Mouse (Mus musculus): ENCODE results near the gene Fam241a. TPM values are rescaled to one million over a fixed set of nuclear protein-coding genes. Genes with fewer than 3 reads are reported as not detected.
A peak's percentile ranks its signal among the peaks of the same experiment; 100 is the strongest.

Fam241a gene
- polyA plus RNA-seq, 1 experiment from 2014 or later = 42.2 TPM

- H3K27ac ChIP-seq (ENCODE audit: low read depth, low read length) = peak overlapping the region; percentile 70
- no peaks in the 10 kb centered on the region for H3K27me3 ChIP-seq (replicated peaks; ENCODE audit: control insufficient read depth, insufficient read depth, low read length)
- no peaks in the 10 kb centered on the region for H3K36me3 ChIP-seq (ENCODE audit: control insufficient read depth, insufficient read depth, low read length)
- no peaks in the 10 kb centered on the region for H3K9me3 ChIP-seq (ENCODE audit: control insufficient read depth, low read length)
- no peak overlapping the region for H3K9ac ChIP-seq (ENCODE audit: low read depth, low read length)
- H3K4me2 ChIP-seq = peak overlapping the region; percentile 23
- H3K4me1 ChIP-seq (replicated peaks; ENCODE audit: control insufficient read depth, insufficient read depth, low read length) = peaks cover 29% of the 10 kb centered on the region
- no peak for ATAC-seq (replicated peaks; ENCODE audit: low FRiP score)
- no peak for DNase-seq (ENCODE audit: low spot score)
- H3K4me3 ChIP-seq (ENCODE audit: low read depth, low read length) = no peak overlapping the region
These were observed 6.1 kb downstream of the Fam241a start for GRCm38 (mm10) chr3:127890008-127890407.

- Histone ChIP-seq H3K4me1 (replicated peaks; ENCODE audit: control insufficient read depth, insufficient read depth, low read length) (peaks cover 29% of the 10 kb centered on the region), H3K27ac (ENCODE audit: low read depth, low read length) (no peak overlapping the region), H3K9ac (ENCODE audit: low read depth, low read length) (no peak overlapping the region), H3K9me3 (ENCODE audit: control insufficient read depth, low read length) (no peaks in the 10 kb centered on the region), H3K4me2 (peak overlapping the region; percentile 49), H3K27me3 (replicated peaks; ENCODE audit: control insufficient read depth, insufficient read depth, low read length) (no peaks in the 10 kb centered on the region), H3K36me3 (ENCODE audit: control insufficient read depth, insufficient read depth, low read length) (no peaks in the 10 kb centered on the region), H3K4me3 (ENCODE audit: low read depth, low read length) (no peak overlapping the region)
- WGBS = 19% methylated on average over 3 of the region's 3 CpGs
- DNase-seq (ENCODE audit: low spot score) (no peak), ATAC-seq (replicated peaks; ENCODE audit: low FRiP score) (peak; percentile 91)
These were observed 6.6 kb downstream of the Fam241a start for GRCm38 (mm10) chr3:127889570-127889969.

DNA sequence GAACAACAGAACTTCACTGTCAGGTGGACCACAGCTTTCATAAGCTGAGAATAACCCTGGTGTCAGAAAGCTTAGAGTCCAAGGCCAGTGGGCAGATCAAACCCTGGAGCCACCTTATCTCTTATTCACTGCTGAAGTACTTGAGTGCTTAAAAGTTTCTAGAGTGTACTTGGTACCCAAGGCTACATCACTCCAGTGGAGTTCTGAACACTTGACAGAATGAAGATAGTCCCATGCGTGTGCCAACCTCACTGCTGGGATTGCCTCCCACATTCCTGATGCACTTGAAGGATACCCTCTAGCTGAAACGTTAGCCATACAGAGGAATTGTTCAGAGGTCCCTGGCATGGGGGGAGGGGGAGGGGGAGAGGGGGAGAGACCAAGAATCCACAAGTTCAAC lies 14.4 kb downstream of the Fam241a start:
- Histone ChIP-seq H3K4me1 (replicated peaks; ENCODE audit: control insufficient read depth, insufficient read depth, low read length) (peaks cover 5% of the 10 kb centered on the region), H3K9me3 (ENCODE audit: control insufficient read depth, low read length) (no peaks in the 10 kb centered on the region), H3K4me3 (ENCODE audit: low read depth, low read length) (no peak overlapping the region), H3K27ac (ENCODE audit: low read depth, low read length) (no peak overlapping the region), H3K27me3 (replicated peaks; ENCODE audit: control insufficient read depth, insufficient read depth, low read length) (no peaks in the 10 kb centered on the region), H3K9ac (ENCODE audit: low read depth, low read length) (no peak overlapping the region), H3K36me3 (ENCODE audit: control insufficient read depth, insufficient read depth, low read length) (no peaks in the 10 kb centered on the region), H3K4me2 (no peak overlapping the region)
- ATAC-seq (replicated peaks; ENCODE audit: low FRiP score) (no peak), DNase-seq (ENCODE audit: low spot score) (no peak)
- WGBS = 61% methylated on average over 2 of the region's 2 CpGs

- H3K27ac ChIP-seq (ENCODE audit: low read depth, low read length) = no peak overlapping the region
- H3K4me3 ChIP-seq (ENCODE audit: low read depth, low read length) = no peak overlapping the region
- 82% methylated on average over 3 of the region's 3 CpGs for WGBS
- no peaks in the 10 kb centered on the region for H3K27me3 ChIP-seq (replicated peaks; ENCODE audit: control insufficient read depth, insufficient read depth, low read length)
- peak; percentile 55; the same call in 1 of the 2 replicates for ATAC-seq (replicated peaks; ENCODE audit: low FRiP score)
- H3K4me1 ChIP-seq (replicated peaks; ENCODE audit: control insufficient read depth, insufficient read depth, low read length) = peaks cover 5% of the 10 kb centered on the region
- DNase-seq (ENCODE audit: low spot score) = peak; percentile 20
- H3K9ac ChIP-seq (ENCODE audit: low read depth, low read length) = no peak overlapping the region
- no peaks in the 10 kb centered on the region for H3K36me3 ChIP-seq (ENCODE audit: control insufficient read depth, insufficient read depth, low read length)
- no peaks in the 10 kb centered on the region for H3K9me3 ChIP-seq (ENCODE audit: control insufficient read depth, low read length)
- H3K4me2 ChIP-seq = no peak overlapping the region
These were observed 16.2 kb downstream of the Fam241a start for GRCm38 (mm10) chr3:127879968-127880367.

DNA sequence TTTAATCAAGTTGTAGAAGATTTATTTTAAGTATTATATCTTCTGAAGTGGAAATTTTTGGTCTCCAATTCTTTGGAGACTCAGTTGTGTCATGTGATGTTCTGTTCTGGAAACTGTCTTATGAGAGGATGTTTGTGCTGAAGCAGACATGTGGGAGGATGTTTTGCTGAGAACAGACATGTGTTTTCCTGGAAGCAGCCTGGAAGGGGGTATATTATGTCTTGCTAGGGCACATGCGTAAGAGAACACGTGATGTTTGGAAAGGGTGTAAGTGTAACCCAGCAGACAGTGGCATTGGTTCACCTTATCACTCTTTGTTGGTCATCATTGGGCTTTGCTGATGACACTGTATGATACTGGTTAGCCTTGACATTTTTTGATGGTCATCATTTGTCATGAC lies 20.6 kb downstream of the Fam241a start:
- Histone ChIP-seq H3K9ac (ENCODE audit: low read depth, low read length) (no peak overlapping the region), H3K4me1 (replicated peaks; ENCODE audit: control insufficient read depth, insufficient read depth, low read length) (no peaks in the 10 kb centered on the region), H3K36me3 (ENCODE audit: control insufficient read depth, insufficient read depth, low read length) (no peaks in the 10 kb centered on the region), H3K27me3 (replicated peaks; ENCODE audit: control insufficient read depth, insufficient read depth, low read length) (no peaks in the 10 kb centered on the region), H3K4me2 (no peak overlapping the region), H3K9me3 (ENCODE audit: control insufficient read depth, low read length) (no peaks in the 10 kb centered on the region), H3K4me3 (ENCODE audit: low read depth, low read length) (no peak overlapping the region), H3K27ac (ENCODE audit: low read depth, low read length) (no peak overlapping the region)
- DNase-seq (ENCODE audit: low spot score) (peak; percentile 12), ATAC-seq (replicated peaks; ENCODE audit: low FRiP score) (no peak)
- 100% methylated on average over 2 of the region's 2 CpGs for WGBS

GRCm38 (mm10) chr3:127875059-127875458 lies 21.1 kb downstream of the Fam241a start:
- no peaks in the 10 kb centered on the region for H3K27me3 ChIP-seq (replicated peaks; ENCODE audit: control insufficient read depth, insufficient read depth, low read length)
- DNase-seq (ENCODE audit: low spot score) = peak; percentile 15
- H3K9ac ChIP-seq (ENCODE audit: low read depth, low read length) = no peak overlapping the region
- H3K4me3 ChIP-seq (ENCODE audit: low read depth, low read length) = no peak overlapping the region
- no peaks in the 10 kb centered on the region for H3K4me1 ChIP-seq (replicated peaks; ENCODE audit: control insufficient read depth, insufficient read depth, low read length)
- no peak overlapping the region for H3K27ac ChIP-seq (ENCODE audit: low read depth, low read length)
- H3K4me2 ChIP-seq = no peak overlapping the region
- no peaks in the 10 kb centered on the region for H3K36me3 ChIP-seq (ENCODE audit: control insufficient read depth, insufficient read depth, low read length)
- no peak for ATAC-seq (replicated peaks; ENCODE audit: low FRiP score)
- no peaks in the 10 kb centered on the region for H3K9me3 ChIP-seq (ENCODE audit: control insufficient read depth, low read length)
- 84% methylated on average over 7 of the region's 7 CpGs for WGBS

DNA sequence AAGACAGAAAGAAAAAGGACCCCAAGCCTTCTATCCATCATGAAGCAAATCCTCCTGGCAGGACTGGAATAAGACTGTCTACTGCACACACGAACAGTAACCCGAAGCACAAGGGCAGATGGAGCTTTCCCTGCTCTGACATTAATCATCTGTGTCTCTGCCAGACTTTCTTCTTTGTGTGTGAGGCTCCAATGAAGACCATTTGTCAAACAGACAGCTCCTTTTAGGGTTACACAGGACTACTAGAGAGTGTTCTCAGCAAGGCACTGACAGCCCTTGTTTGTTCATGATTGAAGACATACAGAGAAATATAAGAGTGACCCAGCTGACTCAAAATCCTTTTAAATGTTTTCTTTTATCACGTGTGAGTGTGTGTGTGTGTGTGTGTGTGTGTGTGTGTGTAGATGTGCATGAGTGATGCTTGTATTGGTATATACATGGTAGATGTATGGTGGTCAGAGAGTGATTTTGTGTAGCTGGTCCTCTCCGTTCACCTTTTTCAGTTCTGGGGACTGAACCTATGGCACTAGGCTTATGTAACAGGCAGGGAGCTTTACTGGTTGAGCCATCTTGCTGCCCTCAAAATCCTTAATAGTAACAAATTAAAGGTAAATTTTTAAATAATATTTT lies 21.8 kb downstream of the Fam241a start:
- no peak overlapping the region for H3K27ac ChIP-seq (ENCODE audit: low read depth, low read length)
- 66% methylated on average over 4 of the region's 4 CpGs for WGBS
- peak; percentile 30 for DNase-seq (ENCODE audit: low spot score)
- no peaks in the 10 kb centered on the region for H3K36me3 ChIP-seq (ENCODE audit: control insufficient read depth, insufficient read depth, low read length)
- H3K9ac ChIP-seq (ENCODE audit: low read depth, low read length) = no peak overlapping the region
- H3K4me3 ChIP-seq (ENCODE audit: low read depth, low read length) = no peak overlapping the region
- H3K4me1 ChIP-seq (replicated peaks; ENCODE audit: control insufficient read depth, insufficient read depth, low read length) = no peaks in the 10 kb centered on the region
- no peak overlapping the region for H3K4me2 ChIP-seq
- no peaks in the 10 kb centered on the region for H3K9me3 ChIP-seq (ENCODE audit: control insufficient read depth, low read length)
- ATAC-seq (replicated peaks; ENCODE audit: low FRiP score) = no peak
- H3K27me3 ChIP-seq (replicated peaks; ENCODE audit: control insufficient read depth, insufficient read depth, low read length) = no peaks in the 10 kb centered on the region

- no peaks in the 10 kb centered on the region for H3K27me3 ChIP-seq (replicated peaks; ENCODE audit: control insufficient read depth, insufficient read depth, low read length)
- H3K27ac ChIP-seq (ENCODE audit: low read depth, low read length) = no peak overlapping the region
- DNase-seq (ENCODE audit: low spot score) (no peak), ATAC-seq (replicated peaks; ENCODE audit: low FRiP score) (no peak)
- H3K4me2 ChIP-seq = no peak overlapping the region
- no peak overlapping the region for H3K4me3 ChIP-seq (ENCODE audit: low read depth, low read length)
- no peak overlapping the region for H3K9ac ChIP-seq (ENCODE audit: low read depth, low read length)
- no peaks in the 10 kb centered on the region for H3K9me3 ChIP-seq (ENCODE audit: control insufficient read depth, low read length)
- 70% methylated on average over 9 of the region's 9 CpGs for WGBS
- no peaks in the 10 kb centered on the region for H3K36me3 ChIP-seq (ENCODE audit: control insufficient read depth, insufficient read depth, low read length)
- 0 out of 2 replicates have a peak, but pooled peaks cover 2% of the 10 kb centered on the region for H3K4me1 ChIP-seq (replicated peaks; ENCODE audit: control insufficient read depth, insufficient read depth, low read length)
These were observed 24.5 kb downstream of the Fam241a start for GRCm38 (mm10) chr3:127871575-127871974.

DNA sequence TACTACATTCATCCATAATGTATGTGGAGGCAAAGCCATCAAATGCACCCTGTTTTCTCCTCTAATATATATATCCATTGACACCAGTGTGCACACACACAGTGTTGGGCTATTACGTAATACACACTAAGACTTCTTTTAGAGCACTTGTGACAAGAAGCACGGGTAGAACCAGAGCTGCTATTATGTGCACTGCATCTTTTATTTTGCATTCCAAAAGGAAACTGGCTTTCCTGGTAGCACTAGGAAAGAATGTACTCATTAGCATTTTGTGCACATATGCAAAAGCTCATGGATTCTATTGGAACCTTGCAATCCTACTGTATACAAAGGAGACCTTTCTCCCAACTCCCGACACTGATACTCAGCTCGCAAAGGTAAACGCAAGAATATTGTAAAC lies 27.2 kb downstream of the Fam241a start:
- H3K4me2 ChIP-seq = no peak overlapping the region
- no peak overlapping the region for H3K27ac ChIP-seq (ENCODE audit: low read depth, low read length)
- no peaks in the 10 kb centered on the region for H3K9me3 ChIP-seq (ENCODE audit: control insufficient read depth, low read length)
- ATAC-seq (replicated peaks; ENCODE audit: low FRiP score) (no peak), DNase-seq (ENCODE audit: low spot score) (no peak)
- H3K4me3 ChIP-seq (ENCODE audit: low read depth, low read length) = no peak overlapping the region
- H3K36me3 ChIP-seq (ENCODE audit: control insufficient read depth, insufficient read depth, low read length) = no peaks in the 10 kb centered on the region
- H3K9ac ChIP-seq (ENCODE audit: low read depth, low read length) = no peak overlapping the region
- 88% methylated on average over 5 of the region's 5 CpGs for WGBS
- no peaks in the 10 kb centered on the region for H3K27me3 ChIP-seq (replicated peaks; ENCODE audit: control insufficient read depth, insufficient read depth, low read length)
- H3K4me1 ChIP-seq (replicated peaks; ENCODE audit: control insufficient read depth, insufficient read depth, low read length) = 0 out of 2 replicates have a peak, but pooled peaks cover 2% of the 10 kb centered on the region
